Mouse (Mus musculus) stomach, postnatal 0 days (tissue): Measurements from ENCODE around the gene Exosc2.

Source experiments
- CTCF ChIP-seq: IDR thresholded peaks from 2 replicates; pipeline ENCODE4 v1.5.1; 2016; ENCODE audit warnings: antibody characterized with exemption, low read depth, mild to moderate bottlenecking, moderate library complexity
- EP300 ChIP-seq: optimal IDR thresholded peaks from 2 replicates; pipeline ENCODE3; 2016; ENCODE audit warnings: antibody characterized with exemption

DNA sequence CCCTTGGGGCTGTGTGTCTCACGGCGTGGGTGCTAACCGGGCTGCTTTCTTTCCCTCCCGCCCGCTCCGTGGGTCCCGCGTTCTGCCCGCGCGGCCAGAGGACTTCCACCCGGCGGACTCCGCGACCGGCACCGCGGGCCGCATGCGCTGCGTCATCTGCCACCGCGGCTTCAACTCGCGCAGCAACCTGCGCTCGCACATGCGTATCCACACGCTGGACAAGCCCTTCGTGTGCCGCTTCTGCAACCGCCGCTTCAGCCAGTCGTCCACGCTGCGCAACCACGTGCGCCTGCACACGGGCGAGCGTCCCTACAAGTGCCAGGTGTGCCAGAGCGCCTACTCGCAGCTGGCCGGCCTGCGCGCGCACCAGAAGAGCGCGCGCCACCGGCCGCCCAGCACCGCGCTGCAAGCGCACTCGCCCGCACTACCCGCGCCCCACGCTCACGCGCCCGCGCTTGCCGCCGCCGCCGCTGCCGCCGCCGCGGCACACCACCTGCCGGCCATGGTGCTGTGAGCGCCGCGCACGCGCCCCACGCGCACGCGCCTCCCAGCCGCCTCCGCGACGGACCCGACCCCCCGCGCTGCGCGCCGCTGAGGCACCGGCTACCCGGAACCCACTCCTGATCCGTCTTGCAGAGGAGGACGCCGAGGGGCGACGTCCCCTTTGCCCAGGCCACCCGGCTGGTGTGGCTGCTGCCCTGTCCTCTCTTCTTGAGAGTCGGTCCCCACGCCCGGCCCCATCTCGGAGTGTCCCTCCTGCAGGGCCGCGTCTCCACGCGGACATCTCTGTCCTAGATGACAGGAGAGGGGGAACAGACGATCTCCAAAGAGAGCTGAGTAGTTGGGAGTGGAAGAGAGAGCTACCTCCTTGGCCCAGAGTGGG, 16.3 kb upstream of the Exosc2 start:
- TF ChIP-seq CTCF (no peak), EP300 (no peak)
